Mouse (Mus musculus): ENCODE results near the gene Rngtt.

GRCm38 (mm10) chr4:33446265-33446664 is 136.2 kb downstream of the Rngtt start:
- TF ChIP-seq CTCF (IDR thresholded peaks at IDR 0.05): no peak
- no peak for TF ChIP-seq POLR2A (IDR thresholded peaks at IDR 0.05; ENCODE audit: insufficient read depth, low read depth, low read length)
- TF ChIP-seq EP300 (IDR thresholded peaks at IDR 0.05; ENCODE audit: insufficient read depth, low read depth, low read length): no peak
